ENCODE assay signal across 8 mouse cellular contexts in the genomic region with DNA sequence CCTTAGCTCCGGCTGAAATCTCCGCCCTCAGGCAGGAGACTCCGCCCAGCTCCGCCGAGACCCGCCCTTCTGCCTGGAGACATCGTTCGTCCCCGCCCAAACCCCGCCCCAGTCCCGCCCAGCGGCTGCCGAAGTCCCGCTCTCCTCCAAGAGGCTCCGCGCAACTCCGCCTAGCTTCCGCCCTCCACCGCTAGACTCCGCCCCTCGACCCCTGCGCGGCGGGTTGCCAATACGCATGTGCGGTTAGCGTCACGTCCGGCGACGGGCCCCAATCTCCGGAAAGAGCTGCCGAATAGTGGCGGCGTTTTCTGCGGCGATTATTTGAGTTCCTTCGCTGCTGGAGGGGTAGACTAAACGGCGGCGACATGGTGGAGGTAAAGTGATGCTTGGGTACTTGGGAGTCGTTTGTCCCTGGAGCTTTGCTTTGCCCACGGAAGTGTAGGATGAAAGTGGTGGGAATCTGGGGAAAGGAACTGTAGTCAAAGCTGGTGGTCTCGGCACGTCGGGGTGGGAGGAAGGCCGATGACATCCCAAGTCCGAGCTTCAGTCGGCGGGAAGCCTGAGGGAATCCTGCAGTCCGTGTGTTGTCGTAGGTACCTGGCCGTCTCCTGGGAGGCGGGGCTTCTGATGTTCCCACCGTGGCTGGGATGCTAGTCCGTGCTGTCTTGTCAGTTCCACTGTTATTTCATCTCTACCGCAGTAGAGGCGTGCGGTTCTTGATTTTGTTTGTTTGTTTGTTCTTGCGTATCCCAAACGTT. TPM values are rescaled to one million over a fixed set of nuclear protein-coding genes. Genes with fewer than 3 reads are reported as not detected.
DNase-seq lines count a peak whose midpoint lies in the region; ATAC-seq and TF ChIP-seq lines count a peak whose summit lies in the region.

A gene (plus strand): TSS at position 242 of the 758 bp plus-strand sequence.

- ATAC-seq in forebrain, embryonic 11.5 days (replicated peaks; ENCODE audit: low FRiP score): peak; percentile 99
- ATAC-seq in heart, embryonic 16.5 days (replicated peaks; ENCODE audit: extremely low read depth, insufficient read depth, low FRiP score): peak; percentile 100
- peak; percentile 96 for ATAC-seq in liver, embryonic 15.5 days (ENCODE audit: insufficient read depth)
- ATAC-seq in neural tube, embryonic 12.5 days (ENCODE audit: low FRiP score, low read depth): peak; percentile 99

- H3K27me3 ChIP-seq in CH12.LX (replicated peaks): no peaks in the 10 kb centered on the region
- H3K27me3 ChIP-seq in forebrain, embryonic 11.5 days (ENCODE audit: control insufficient read depth, insufficient read depth, low read length): no peaks in the 10 kb centered on the region
- H3K27me3 ChIP-seq in heart, embryonic 16.5 days (ENCODE audit: control insufficient read depth, insufficient read depth, low read length): no peaks in the 10 kb centered on the region
- no peaks in the 10 kb centered on the region for H3K27me3 ChIP-seq in liver, embryonic 15.5 days
- no peaks in the 10 kb centered on the region for H3K27me3 ChIP-seq in neural tube, embryonic 12.5 days (replicated peaks)

- H3K4me2 ChIP-seq in CH12.LX (ENCODE audit: insufficient read depth, low read depth, poor library complexity, severe bottlenecking): peak within 1 kb of the TSS; percentile 75; the same call in 1 of the 2 replicates
- peak within 1 kb of the TSS; percentile 68 for H3K4me2 ChIP-seq in forebrain, embryonic 11.5 days (ENCODE audit: low read depth, low read length, severe bottlenecking)
- peak within 1 kb of the TSS; percentile 95 for H3K4me2 ChIP-seq in heart, embryonic 16.5 days (ENCODE audit: low read depth, low read length)
- peak within 1 kb of the TSS; percentile 81 for H3K4me2 ChIP-seq in liver, embryonic 15.5 days
- peak within 1 kb of the TSS; percentile 86 for H3K4me2 ChIP-seq in neural tube, embryonic 12.5 days (replicated peaks)

- peak within 1 kb of the TSS; percentile 94 to 95 (median 95) for H3K4me3 ChIP-seq in CH12.LX (replicated peaks in 1 of 3; ENCODE audit: low read depth in 2 of 3, low read length in 2 of 3, poor library complexity in 1 of 3)
- H3K4me3 ChIP-seq in forebrain, embryonic 11.5 days (ENCODE audit: low read depth, low read length): peak within 1 kb of the TSS; percentile 76
- peak within 1 kb of the TSS; percentile 88 for H3K4me3 ChIP-seq in heart, embryonic 16.5 days (ENCODE audit: low read length)
- peak within 1 kb of the TSS; percentile 92 for H3K4me3 ChIP-seq in liver, embryonic 15.5 days (replicated peaks)
- H3K4me3 ChIP-seq in neural tube, embryonic 12.5 days: peak within 1 kb of the TSS; percentile 69

- no peak for TF ChIP-seq EP300 in CH12.LX (IDR thresholded peaks at IDR 0.05; ENCODE audit: low read length)

- H3K27ac ChIP-seq in CH12.LX (ENCODE audit: insufficient read depth, low read depth): peak within 1 kb of the TSS; percentile 2; the same call in 1 of the 2 replicates
- H3K27ac ChIP-seq in forebrain, embryonic 11.5 days (ENCODE audit: low read depth, low read length): no peak within 1 kb of the TSS
- H3K27ac ChIP-seq in heart, embryonic 16.5 days (ENCODE audit: low read length): peak within 1 kb of the TSS; percentile 73
- H3K27ac ChIP-seq in liver, embryonic 15.5 days (replicated peaks): peak within 1 kb of the TSS; percentile 81
- 0 out of 2 replicates have a peak within 1 kb of the TSS, but pooled peaks have one; percentile 59 for H3K27ac ChIP-seq in neural tube, embryonic 12.5 days

- peak; percentile 90 for TF ChIP-seq POLR2A in CH12.LX (IDR thresholded peaks at IDR 0.05; ENCODE audit: low read depth, low read length)

- peaks cover 23 to 34% of the 10 kb centered on the region in 2 experiments for H3K36me3 ChIP-seq in CH12.LX (replicated peaks in 1 of 2; ENCODE audit: control insufficient read depth in 1 of 2, insufficient read depth in 1 of 2, low read length in 1 of 2)
- peaks cover 3% of the 10 kb centered on the region; the same call in 1 of the 2 replicates for H3K36me3 ChIP-seq in forebrain, embryonic 11.5 days (ENCODE audit: control insufficient read depth, insufficient read depth, low read length)
- peaks cover 22% of the 10 kb centered on the region for H3K36me3 ChIP-seq in heart, embryonic 16.5 days (ENCODE audit: control insufficient read depth, insufficient read depth)
- peaks cover 35% of the 10 kb centered on the region for H3K36me3 ChIP-seq in liver, embryonic 15.5 days (replicated peaks)
- peaks cover 34% of the 10 kb centered on the region for H3K36me3 ChIP-seq in neural tube, embryonic 12.5 days

- H3K79me2 ChIP-seq in CH12.LX (replicated peaks; ENCODE audit: control insufficient read depth, extremely low read depth, insufficient read depth, poor library complexity, severe bottlenecking): peaks cover 17% of the 10 kb centered on the region

- no peak for TF ChIP-seq CTCF in CH12.LX (conservative IDR thresholded peaks at IDR 0.05 in 1 of 2, IDR thresholded peaks at IDR 0.05 in 1 of 2; ENCODE audit: low read depth in 2 of 2, low read length in 2 of 2)

- dilution Hi-C loops in CH12.LX (cut with MboI; ENCODE audit: extremely low pct_ligation_motif_present, extremely low pct_unique_long_range_greater_than_20kb, low sequenced_read_pairs): no loop called here

- under 1% methylated on average over 61 of the region's 61 CpGs for WGBS in forebrain, embryonic 11.5 days
- 0% methylated on average over 61 of the region's 61 CpGs for WGBS in heart, embryonic 16.5 days
- under 1% methylated on average over 61 of the region's 61 CpGs for WGBS in liver, embryonic 15.5 days (ENCODE audit: insufficient replicate concordance)
- under 1% methylated on average over 61 of the region's 61 CpGs for WGBS in neural tube, embryonic 12.5 days

- DNase-seq in CH12.LX (ENCODE audit: extremely low read depth): peak; percentile 95
- DNase-seq in c-Kit-positive CD71-positive TER-119-negative erythroid progenitor cells, embryonic 14.5 days (ENCODE audit: low read depth): peak; percentile 90
- DNase-seq in forebrain, embryonic 11.5 days (ENCODE audit: low spot score): peak; percentile 99
- peak; percentile 97 to 99 for DNase-seq in kidney, postnatal 36 days
- peak; percentile 94 for DNase-seq in telencephalon, adult 2 months (ENCODE audit: low read depth, low spot score)

- no peaks in the 10 kb centered on the region for H3K9me3 ChIP-seq in CH12.LX (replicated peaks; ENCODE audit: low read length)
- H3K9me3 ChIP-seq in forebrain, embryonic 11.5 days (ENCODE audit: control insufficient read depth, low read length): no peaks in the 10 kb centered on the region
- H3K9me3 ChIP-seq in heart, embryonic 16.5 days (replicated peaks; ENCODE audit: control insufficient read depth, low read length): no peaks in the 10 kb centered on the region
- no peaks in the 10 kb centered on the region for H3K9me3 ChIP-seq in liver, embryonic 15.5 days (replicated peaks)
- H3K9me3 ChIP-seq in neural tube, embryonic 12.5 days: no peaks in the 10 kb centered on the region

- peak within 1 kb of the TSS; percentile 83 for H3K9ac ChIP-seq in CH12.LX (ENCODE audit: insufficient read depth, low read depth)
- H3K9ac ChIP-seq in forebrain, embryonic 11.5 days (ENCODE audit: low read length): peak within 1 kb of the TSS; percentile 75
- H3K9ac ChIP-seq in heart, embryonic 16.5 days (ENCODE audit: low read length): peak within 1 kb of the TSS; percentile 91
- peak within 1 kb of the TSS; percentile 82 for H3K9ac ChIP-seq in liver, embryonic 15.5 days
- H3K9ac ChIP-seq in neural tube, embryonic 12.5 days: peak within 1 kb of the TSS; percentile 70

- no peak for TF ChIP-seq RAD21 in CH12.LX (IDR thresholded peaks at IDR 0.05; ENCODE audit: low read depth, low read length)

- in situ Hi-C loops in CH12.LX (cut with MboI; ENCODE audit: low pct_ligation_motif_present, low pct_unique_long_range_greater_than_20kb, low sequenced_read_pairs): loop anchor here (10.0 kb wide), 1 partner anchor 181 kb away; a partner anchor contains a TSS

- H3K4me1 ChIP-seq in CH12.LX (ENCODE audit: control insufficient read depth in 1 of 2, insufficient read depth in 2 of 2): peaks cover 0 to 24% of the 10 kb centered on the region in 2 experiments; a peak in 2 of 4 replicates
- H3K4me1 ChIP-seq in forebrain, embryonic 11.5 days (replicated peaks; ENCODE audit: control insufficient read depth, insufficient read depth, low read length): peaks cover 3% of the 10 kb centered on the region; the same call in 1 of the 2 replicates
- peaks cover 9% of the 10 kb centered on the region for H3K4me1 ChIP-seq in heart, embryonic 16.5 days (ENCODE audit: control insufficient read depth, insufficient read depth, low read length)
- peaks cover 36% of the 10 kb centered on the region for H3K4me1 ChIP-seq in liver, embryonic 15.5 days (replicated peaks)
- peaks cover 10% of the 10 kb centered on the region for H3K4me1 ChIP-seq in neural tube, embryonic 12.5 days

TF ChIP-seq in CH12.LX, 34 proteins besides CTCF, POLR2A, EP300 and RAD21 (continues in another document):
- TF ChIP-seq TBP (conservative IDR thresholded peaks at IDR 0.05; ENCODE audit: low read depth, low read length) (no peak), ZC3H11A (IDR thresholded peaks at IDR 0.05; ENCODE audit: low read depth, low read length) (no peak), ETS1 (conservative IDR thresholded peaks at IDR 0.05; ENCODE audit: low read depth, low read length) (no peak), HCFC1 (IDR thresholded peaks at IDR 0.05; ENCODE audit: low read depth, low read length) (peak; percentile 80), MXI1 (IDR thresholded peaks at IDR 0.05; ENCODE audit: low read depth, low read length) (peak; percentile 58; the same call in 1 of the 2 replicates), CHD1 (IDR thresholded peaks at IDR 0.05; ENCODE audit: low read depth, low read length) (no peak), SIN3A (IDR thresholded peaks at IDR 0.05; ENCODE audit: low read length) (peak; percentile 80), MAFK (IDR thresholded peaks at IDR 0.05; ENCODE audit: insufficient replicate concordance, low read length) (no peak), MAZ (IDR thresholded peaks at IDR 0.05; ENCODE audit: low read depth, low read length) (no peak), TCF12 (IDR thresholded peaks at IDR 0.05; ENCODE audit: low read depth, low read length) (peak; percentile 75), ZMIZ1 (IDR thresholded peaks at IDR 0.05; ENCODE audit: low read depth, low read length) (0 out of 2 replicates have a peak, but pooled peaks have one; percentile 60), NELFE (IDR thresholded peaks at IDR 0.05; ENCODE audit: low read depth, low read length) (peak; percentile 88), PAX5 (IDR thresholded peaks at IDR 0.05; ENCODE audit: low read length) (no peak)

RNA-seq across cellular contexts. Expression of the gene that starts here (rescaled TPM):
- total RNA-seq in CH12.LX (2012; rRNA removed) (93.1 and 101 TPM in 2 replicates), CH12.LX (2014; rRNA removed) (128 and 138 TPM in 2 replicates)
- polyA plus RNA-seq in CH12.LX (2012; ENCODE audit: insufficient read length, low read depth): 99.9 and 108 TPM in 2 replicates
- polyA plus RNA-seq in forebrain, embryonic 11.5 days (2014; fragmentation: Nextera tagmentation; extraction: Ambion mirVana): 129 and 135 TPM in 2 replicates
- polyA plus RNA-seq in heart, embryonic 16.5 days (2015; fragmentation: Nextera tagmentation; extraction: Ambion mirVana): 59.5 and 62.6 TPM in 2 replicates
- 41.9 and 46.0 TPM in 2 replicates for polyA plus RNA-seq in liver, embryonic 15.5 days (2015; fragmentation: Nextera tagmentation; extraction: Ambion mirVana)
- polyA plus RNA-seq in neural tube, embryonic 12.5 days (2016; fragmentation: Nextera tagmentation; extraction: Ambion mirVana): 113 and 118 TPM in 2 replicates
